Mouse (Mus musculus) retina, postnatal 1 day (tissue): ENCODE data around the gene Calm3.
A peak's percentile ranks its signal among the peaks of the same experiment; 100 is the strongest.

Source experiments
- DNase-seq: peaks from one replicate; pipeline ENCODE4 v3.0.0-alpha.2; 2012

The Calm3 gene

GRCm38 (mm10) chr7:16885905-16886304 is 38.0 kb downstream of the Calm3 start:
- no peak for DNase-seq

DNA sequence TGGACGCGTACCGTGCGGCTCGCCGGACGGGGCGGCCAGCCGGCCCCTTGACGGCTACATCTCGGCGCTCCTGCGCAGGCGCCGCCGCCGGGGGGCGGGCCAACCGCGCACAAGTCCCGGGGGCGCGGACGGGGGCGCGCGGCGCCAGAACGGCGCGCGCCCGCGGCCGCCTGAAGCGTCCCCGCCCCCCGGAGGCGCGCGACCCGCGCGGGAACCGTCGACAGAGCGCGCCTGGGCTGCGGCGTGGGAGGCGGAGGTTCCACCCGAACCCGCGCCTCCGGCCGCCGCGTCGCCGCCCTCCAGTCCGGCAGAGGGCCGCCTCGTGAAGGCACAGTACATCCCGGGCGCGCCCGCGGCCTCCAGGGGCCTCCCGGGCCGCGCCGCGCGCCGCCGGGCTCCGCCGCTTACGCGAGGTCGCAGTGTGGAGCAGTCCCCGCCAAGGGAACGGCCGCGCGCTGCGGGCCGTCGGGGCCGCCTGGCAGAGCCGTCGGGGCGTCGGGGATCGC is 38.6 kb downstream of the Calm3 start:
- peak; percentile 52 for DNase-seq

GRCm38 (mm10) chr7:16884334-16884733 is 39.6 kb downstream of the Calm3 start:
- no peak for DNase-seq

DNA sequence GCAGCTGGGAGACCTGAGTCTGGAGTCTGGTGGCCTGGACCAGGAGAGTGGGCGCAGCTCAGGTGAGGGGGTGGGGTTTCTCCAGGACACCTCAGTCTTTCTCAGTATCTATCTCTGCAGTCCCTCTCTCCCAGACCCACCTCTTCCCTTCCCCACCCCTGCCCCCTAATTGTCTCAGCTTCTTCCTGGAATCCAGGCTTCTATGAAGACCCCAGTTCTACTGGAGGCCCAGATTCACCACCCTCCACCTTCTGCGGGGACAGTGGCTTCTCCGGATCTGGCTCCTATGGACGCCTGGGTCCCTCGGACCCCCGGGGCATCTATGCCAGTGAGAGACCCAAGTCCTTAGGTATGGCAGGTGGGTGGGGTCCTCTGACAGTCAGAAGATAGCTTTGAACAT is 40.8 kb downstream of the Calm3 start:
- DNase-seq = no peak

GRCm38 (mm10) chr7:16880615-16881014 is 43.3 kb downstream of the Calm3 start:
- DNase-seq = no peak

DNA sequence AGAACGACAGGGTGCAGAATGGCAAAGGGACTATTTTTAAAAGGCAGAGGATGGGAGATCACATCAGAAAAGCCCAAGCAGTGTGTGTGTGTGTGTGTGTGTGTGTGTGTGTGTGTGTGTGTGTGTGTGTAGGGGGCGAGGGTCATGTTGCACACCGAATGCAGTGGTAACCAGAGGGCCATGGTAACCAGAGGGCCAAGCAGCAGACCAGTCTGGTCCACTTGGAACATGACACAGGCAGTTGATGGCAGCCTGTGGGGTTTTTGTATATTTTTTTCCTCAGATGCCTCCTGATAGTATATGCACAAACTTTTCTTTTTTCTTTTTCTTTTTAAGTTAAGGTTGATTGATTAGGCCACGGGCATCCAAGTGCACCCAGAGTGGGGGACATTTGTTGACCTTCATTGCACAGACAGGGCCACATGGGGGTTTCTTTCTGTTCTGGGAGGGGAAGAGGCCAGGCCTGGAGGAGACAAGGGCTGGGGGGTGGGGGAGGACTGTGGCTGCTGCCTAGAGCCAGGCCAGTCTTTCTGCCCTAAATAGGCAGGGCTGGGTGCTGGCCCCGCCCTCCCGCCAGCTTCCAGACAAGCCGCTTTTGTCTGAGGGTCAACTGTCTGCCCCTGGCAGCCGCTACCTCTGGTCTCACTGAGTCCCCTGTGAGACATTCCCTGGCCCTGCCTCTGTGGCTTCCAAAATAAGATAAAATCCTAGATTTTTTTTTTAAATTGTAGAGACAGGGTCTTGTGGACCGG is 43.9 kb downstream of the Calm3 start:
- DNase-seq = peak; percentile 95

- no peak for DNase-seq
These were observed 46.2 kb downstream of the Calm3 start for GRCm38 (mm10) chr7:16877717-16878116.

DNA sequence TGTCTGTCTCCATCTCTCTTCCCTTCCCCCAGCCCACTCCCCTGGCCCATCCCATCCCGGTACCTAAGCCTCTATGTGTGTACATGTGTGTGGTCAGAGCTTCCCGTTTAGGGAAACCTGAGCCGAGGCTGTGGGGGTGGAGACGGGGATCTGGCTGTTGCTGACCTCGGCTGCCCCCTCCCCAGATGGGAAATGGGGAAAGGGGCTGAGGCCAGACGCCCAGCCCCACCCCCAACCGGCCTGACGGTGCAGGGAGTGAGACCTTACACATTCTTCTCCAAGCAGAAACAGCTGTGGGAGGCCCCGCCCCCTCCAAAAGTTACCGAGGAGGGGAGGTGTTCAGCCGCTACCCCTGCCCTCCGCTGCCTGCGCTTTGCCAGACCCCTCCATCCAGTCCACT is 47.3 kb downstream of the Calm3 start:
- DNase-seq = peak; percentile 58

DNA sequence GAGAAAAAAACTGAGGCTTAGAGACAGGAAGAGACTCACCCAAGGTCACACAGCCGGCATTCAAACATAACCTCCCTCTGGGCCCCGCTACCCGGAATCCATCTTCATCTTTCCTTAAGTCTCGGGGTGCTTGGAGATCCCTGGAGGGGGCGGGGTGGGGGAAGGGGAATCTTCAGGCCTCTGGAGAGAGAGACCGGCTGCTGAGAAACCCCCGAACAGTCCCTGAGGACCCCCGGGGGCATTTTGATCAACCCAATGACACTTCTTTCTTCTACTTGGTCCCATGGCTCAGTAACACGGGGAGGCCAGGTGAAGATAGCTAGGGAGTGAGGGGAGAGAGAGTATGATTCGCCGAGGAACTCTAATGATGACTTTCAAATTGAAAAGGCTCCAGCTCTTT is 47.9 kb downstream of the Calm3 start:
- no peak for DNase-seq

GRCm38 (mm10) chr7:16875326-16875725 is 48.6 kb downstream of the Calm3 start:
- DNase-seq = no peak

GRCm38 (mm10) chr7:16875310-16875325 is 48.8 kb downstream of the Calm3 start, which contains the start of gene Dact3:
Gene Dact3, plus strand, starts transcription at chr7:16875317.
- DNase-seq = no peak

- peak; percentile 100 for DNase-seq
These were observed 49.1 kb downstream of the Calm3 start for GRCm38 (mm10) chr7:16874756-16875309.

GRCm38 (mm10) chr7:16874190-16874589 is 49.7 kb downstream of the Calm3 start:
- DNase-seq = peak; percentile 86

- no peak for DNase-seq
These were observed 50.5 kb downstream of the Calm3 start for GRCm38 (mm10) chr7:16873392-16873791.

- DNase-seq = no peak
These were observed 51.4 kb downstream of the Calm3 start for GRCm38 (mm10) chr7:16872478-16872877.

DNA sequence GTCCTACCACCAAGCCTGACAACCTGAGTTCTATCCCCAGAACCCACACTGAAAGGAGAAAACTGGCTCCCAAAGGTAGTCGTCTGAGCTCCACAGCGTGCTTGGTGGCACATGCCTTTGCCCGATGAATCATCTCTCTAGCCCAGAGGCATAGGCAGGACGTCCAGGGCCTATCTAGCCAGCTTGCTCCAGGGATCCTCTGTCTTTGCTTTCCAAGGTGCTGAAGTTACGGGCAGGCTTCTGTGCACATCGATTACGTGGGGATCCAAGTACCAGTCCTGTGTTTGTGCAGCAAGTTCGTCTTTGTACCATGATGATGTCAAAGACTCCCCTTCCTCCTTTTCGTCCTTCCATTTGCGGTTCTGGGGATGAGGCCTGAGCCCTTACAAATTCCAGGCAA is 52.3 kb downstream of the Calm3 start:
- no peak for DNase-seq

- DNase-seq = peak; percentile 88
These were observed 54.4 kb downstream of the Calm3 start for GRCm38 (mm10) chr7:16869497-16869896.

DNA sequence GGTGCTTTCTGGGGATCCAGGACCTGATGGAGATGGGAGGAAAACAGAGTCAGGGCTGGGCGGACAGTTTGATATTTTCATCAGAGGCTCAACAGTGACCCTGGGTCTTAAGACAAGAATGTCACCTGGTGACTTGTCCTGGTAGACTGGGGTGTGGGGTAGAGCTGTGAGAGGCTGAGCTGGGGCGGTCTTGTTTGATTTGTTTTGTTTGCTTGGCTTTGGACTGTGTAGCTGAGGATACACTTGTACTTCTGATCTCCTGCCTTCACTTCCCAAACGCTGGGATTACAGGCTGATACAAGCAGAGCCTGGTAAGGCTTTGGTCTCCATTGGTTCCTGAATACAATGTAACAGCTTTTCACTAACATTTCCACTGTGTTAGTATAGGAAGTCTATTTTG is 56.4 kb downstream of the Calm3 start:
- no peak for DNase-seq
